Mouse (Mus musculus) hindbrain, embryonic 11.5 days (tissue): ENCODE measurements around the gene Isx. TPM values are rescaled to one million over a fixed set of nuclear protein-coding genes. Genes with fewer than 3 reads are reported as not detected.

Experiments used
- ATAC-seq: fragments of 200-750 bp; cut with Nextera tagmentation; 2 replicates; pipeline ENCODE4 v1.8.0; 2017; ENCODE audit warnings: mild to moderate bottlenecking, moderate TSS enrichment, moderate library complexity; ENCODE audit not compliant: low FRiP score
- DNase-seq: peaks from one replicate; pipeline ENCODE4 v3.0.0-alpha.2; 2015; ENCODE audit warnings: low spot score
- H3K27ac ChIP-seq: fragments of 300-500 bp; sonication (generic); 2 replicates; pipeline ENCODE4 v1.5.1; 2014; ENCODE audit warnings: mild to moderate bottlenecking, low read depth, low read length
- H3K27me3 ChIP-seq: fragments of 300-500 bp; sonication (generic); 2 replicates; pipeline ENCODE4 v1.6.1; 2014; ENCODE audit warnings: mild to moderate bottlenecking, low read length, moderate library complexity, mixed read lengths; ENCODE audit not compliant: control insufficient read depth, insufficient read depth
- H3K36me3 ChIP-seq: fragments of 300-500 bp; sonication (generic); 2 replicates; pipeline ENCODE4 v1.6.1; 2014; ENCODE audit warnings: mild to moderate bottlenecking, low read length, moderate library complexity, mixed read lengths; ENCODE audit not compliant: control insufficient read depth, insufficient read depth
- H3K4me1 ChIP-seq: fragments of 300-500 bp; sonication (generic); replicated peaks from 2 replicates; pipeline ENCODE4 v1.6.1; 2014; ENCODE audit warnings: low read length, mixed read lengths; ENCODE audit not compliant: control insufficient read depth, insufficient read depth
- H3K4me2 ChIP-seq: fragments of 300-500 bp; sonication (generic); replicated peaks from 2 replicates; pipeline ENCODE4 v1.6.1; 2014; ENCODE audit warnings: mild to moderate bottlenecking, low read depth, low read length
- H3K4me3 ChIP-seq: fragments of 300-500 bp; sonication (generic); 2 replicates; pipeline ENCODE4 v1.5.1; 2014; ENCODE audit warnings: low read depth, low read length
- H3K9ac ChIP-seq: fragments of 300-500 bp; sonication (generic); 2 replicates; pipeline ENCODE4 v1.6.1; 2014; ENCODE audit warnings: low read depth, low read length
- H3K9me3 ChIP-seq: fragments of 300-500 bp; sonication (generic); 2 replicates; pipeline ENCODE4 v1.6.1; 2016; ENCODE audit warnings: low read length; ENCODE audit not compliant: control insufficient read depth
- WGBS: fragments of 180-500 bp; shearing (Covaris S2); extraction: QIAGEN DNeasy Blood & Tissue Kit; methylation state at CpG from one replicate; pipeline ENCODE4 v1.1.7; 2014; 5-methylcytosine and 5-hydroxymethylcytosine counted together
- polyA plus RNA-seq: library from polyadenylated mRNA; unstranded; fragments of >200 nt; fragmentation: Nextera tagmentation; extraction: Ambion mirVana; gene quantifications from 2 replicates; pipeline ENCODE4 v1.2.1, GENCODE M21; 2014

Isx gene
- polyA plus RNA-seq, 1 experiment from 2014 or later: not detected

DNA sequence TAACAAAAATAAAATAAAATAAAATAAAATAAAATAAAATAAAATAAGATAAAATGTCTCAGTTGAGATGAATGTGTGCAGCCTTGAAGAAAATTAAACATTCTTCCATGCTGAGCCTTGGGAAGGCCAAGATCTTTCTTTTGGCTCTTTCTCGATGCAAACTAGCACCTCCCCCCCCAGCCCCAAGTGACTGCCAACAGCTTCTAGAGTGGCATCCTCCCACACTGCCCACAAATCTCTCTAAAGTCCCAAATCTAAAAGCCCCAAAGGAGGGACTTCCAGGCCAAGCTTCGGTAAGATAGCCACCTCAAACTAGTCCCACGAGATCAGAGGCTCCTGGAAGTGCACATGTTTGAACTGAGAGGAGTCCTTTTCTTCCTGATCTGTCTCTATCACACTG, 5.7 kb downstream of the Isx start:
- 87% methylated on average over 3 of the region's 3 CpGs for WGBS
- ATAC-seq (no peak), DNase-seq (no peak)
- Histone ChIP-seq H3K4me3 (no peak overlapping the region), H3K36me3 (no peaks in the 10 kb centered on the region), H3K9me3 (no peaks in the 10 kb centered on the region), H3K4me2 (no peak overlapping the region), H3K4me1 (no peaks in the 10 kb centered on the region), H3K27ac (no peak overlapping the region), H3K27me3 (no peaks in the 10 kb centered on the region), H3K9ac (no peak overlapping the region)

GRCm38 (mm10) chr8:74888763-74889162, 15.8 kb downstream of the Isx start:
- DNase-seq: no peak
- Histone ChIP-seq H3K4me1 (no peaks in the 10 kb centered on the region), H3K9me3 (no peaks in the 10 kb centered on the region)

DNA sequence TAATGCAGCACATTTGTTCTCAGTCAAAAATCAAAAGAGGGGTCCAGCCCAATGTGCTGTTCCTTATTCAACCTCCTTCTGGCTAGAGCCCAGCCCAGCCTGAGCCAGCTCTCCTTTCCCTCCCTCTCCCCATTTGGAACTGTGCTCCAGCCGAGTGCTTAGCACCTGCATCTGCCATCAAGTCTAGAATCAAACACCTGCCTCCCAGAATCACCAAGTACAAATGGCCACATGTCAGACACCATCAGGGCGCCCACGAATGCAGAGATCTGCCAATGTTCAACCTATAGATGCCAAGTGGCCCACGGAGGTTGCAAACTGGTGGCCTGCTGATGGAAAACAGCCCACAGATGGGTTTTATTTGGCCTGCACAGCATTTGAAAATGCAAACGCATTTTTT, 18.1 kb downstream of the Isx start:
- Histone ChIP-seq H3K9me3 (no peaks in the 10 kb centered on the region), H3K36me3 (no peaks in the 10 kb centered on the region), H3K9ac (no peak overlapping the region), H3K27ac (no peak overlapping the region), H3K4me2 (no peak overlapping the region), H3K27me3 (no peaks in the 10 kb centered on the region), H3K4me3 (no peak overlapping the region), H3K4me1 (no peaks in the 10 kb centered on the region)
- DNase-seq: no peak
- WGBS: 74% methylated on average over 5 of the region's 5 CpGs
- ATAC-seq: no peak

More at GRCm38 (mm10) chr8:74888763-74889162, 15.8 kb downstream of the Isx start:
- Histone ChIP-seq H3K9ac (no peak overlapping the region), H3K36me3 (no peaks in the 10 kb centered on the region), H3K27ac (no peak overlapping the region), H3K4me3 (no peak overlapping the region), H3K4me2 (no peak overlapping the region), H3K27me3 (no peaks in the 10 kb centered on the region)
- WGBS: 88% methylated on average over 1 of the region's 1 CpGs
- ATAC-seq: no peak

DNA sequence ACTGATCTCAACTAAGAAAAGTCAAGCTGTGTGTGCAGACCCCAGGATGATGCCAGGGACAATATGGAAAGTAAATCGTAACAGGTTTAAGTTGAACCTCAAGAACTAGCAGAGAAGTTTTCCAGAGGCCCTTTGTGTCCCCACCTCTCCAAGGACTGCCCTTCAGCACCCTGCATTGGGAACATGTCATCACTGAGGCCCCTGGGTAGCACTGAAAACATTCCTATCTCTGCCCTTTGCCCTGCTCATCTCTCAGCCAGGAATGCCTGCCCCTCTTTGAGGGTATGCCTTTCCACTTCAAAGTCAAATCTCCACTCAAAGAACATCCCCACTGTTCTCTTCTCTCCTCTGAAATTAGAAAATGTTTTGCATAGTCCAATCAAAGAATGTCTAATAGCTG, 23.3 kb downstream of the Isx start:
- H3K36me3 ChIP-seq: no peaks in the 10 kb centered on the region
- DNase-seq: no peak
- WGBS: 76% methylated on average over 1 of the region's 1 CpGs
- no peaks in the 10 kb centered on the region for H3K27me3 ChIP-seq
- no peak overlapping the region for H3K27ac ChIP-seq
- no peaks in the 10 kb centered on the region for H3K9me3 ChIP-seq
- H3K9ac ChIP-seq: no peak overlapping the region
- no peaks in the 10 kb centered on the region for H3K4me1 ChIP-seq
- no peak overlapping the region for H3K4me2 ChIP-seq
- H3K4me3 ChIP-seq: no peak overlapping the region
- no peak for ATAC-seq

DNA sequence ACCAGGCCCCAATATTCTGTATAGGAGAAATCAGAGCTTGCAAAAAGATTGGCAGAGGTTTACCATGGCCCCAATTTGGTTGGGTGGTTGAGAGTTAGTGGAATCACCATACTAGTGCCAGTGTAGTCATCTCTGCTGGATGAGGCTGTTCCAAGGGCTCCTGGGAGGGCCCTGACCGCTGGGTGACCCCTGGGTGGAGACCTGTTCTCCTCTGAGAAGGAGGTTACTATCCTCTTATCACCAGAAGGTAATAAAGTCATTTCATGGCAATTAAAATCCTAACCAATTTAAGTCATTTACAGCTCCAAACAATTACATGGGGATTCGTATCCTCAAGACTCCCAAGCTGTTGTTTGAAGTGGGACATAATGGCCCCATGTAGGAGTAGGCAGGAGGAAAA, 24.3 kb downstream of the Isx start:
- ATAC-seq: no peak
- Histone ChIP-seq H3K4me3 (no peak overlapping the region), H3K4me2 (no peak overlapping the region), H3K9me3 (no peaks in the 10 kb centered on the region), H3K27me3 (no peaks in the 10 kb centered on the region), H3K36me3 (no peaks in the 10 kb centered on the region), H3K4me1 (no peaks in the 10 kb centered on the region), H3K27ac (no peak overlapping the region), H3K9ac (no peak overlapping the region)
- no peak for DNase-seq
- WGBS: 70% methylated on average over 2 of the region's 2 CpGs

DNA sequence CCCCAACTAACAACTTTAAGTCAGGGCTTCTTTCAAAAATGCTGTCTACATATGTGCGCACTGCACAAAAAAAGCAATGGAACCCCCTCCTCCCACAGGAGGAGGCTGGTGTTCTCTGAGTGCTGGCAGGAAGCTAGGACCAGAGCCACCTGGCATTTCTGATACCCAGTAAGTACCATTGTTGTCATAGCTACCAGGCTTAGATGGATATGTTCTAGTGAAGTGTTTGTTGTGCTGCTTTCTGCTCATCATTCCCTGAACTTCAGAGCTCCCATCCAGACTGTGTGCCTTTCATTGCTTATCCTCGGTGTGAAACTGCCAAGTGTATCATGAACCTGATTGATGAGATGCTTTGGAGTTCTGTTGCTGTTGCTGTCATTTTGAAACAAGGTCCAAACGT, 26.8 kb downstream of the Isx start:
- no peak for DNase-seq
- no peak for ATAC-seq
- WGBS: 69% methylated on average over 3 of the region's 3 CpGs
- Histone ChIP-seq H3K27ac (no peak overlapping the region), H3K9me3 (no peaks in the 10 kb centered on the region), H3K4me2 (no peak overlapping the region), H3K4me1 (no peaks in the 10 kb centered on the region), H3K36me3 (no peaks in the 10 kb centered on the region), H3K9ac (no peak overlapping the region), H3K27me3 (no peaks in the 10 kb centered on the region), H3K4me3 (no peak overlapping the region)

DNA sequence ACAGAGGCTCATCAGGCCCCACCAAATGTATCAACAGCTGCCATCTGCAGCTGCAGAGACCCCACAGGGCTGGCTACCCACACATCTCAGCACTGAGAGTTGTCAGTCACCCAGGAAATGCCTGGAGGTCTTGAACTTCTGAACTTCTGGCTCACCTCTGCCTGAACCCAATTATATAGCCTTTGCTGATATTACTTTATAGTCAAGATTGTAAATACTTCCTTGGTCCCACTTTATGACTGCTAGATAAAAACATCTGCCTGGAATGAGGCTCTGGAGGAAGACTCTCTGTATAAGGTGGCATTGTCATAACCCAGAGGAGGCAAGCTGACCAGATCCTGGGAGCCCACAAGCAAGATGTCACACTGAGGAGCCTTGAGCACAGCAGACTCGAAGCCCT, 28.8 kb downstream of the Isx start:
- no peak for DNase-seq
- WGBS: 94% methylated on average over 1 of the region's 1 CpGs
- Histone ChIP-seq H3K4me2 (no peak overlapping the region), H3K4me1 (no peaks in the 10 kb centered on the region), H3K36me3 (no peaks in the 10 kb centered on the region), H3K4me3 (no peak overlapping the region), H3K27ac (no peak overlapping the region), H3K9me3 (no peaks in the 10 kb centered on the region), H3K27me3 (no peaks in the 10 kb centered on the region), H3K9ac (no peak overlapping the region)
- ATAC-seq: no peak

DNA sequence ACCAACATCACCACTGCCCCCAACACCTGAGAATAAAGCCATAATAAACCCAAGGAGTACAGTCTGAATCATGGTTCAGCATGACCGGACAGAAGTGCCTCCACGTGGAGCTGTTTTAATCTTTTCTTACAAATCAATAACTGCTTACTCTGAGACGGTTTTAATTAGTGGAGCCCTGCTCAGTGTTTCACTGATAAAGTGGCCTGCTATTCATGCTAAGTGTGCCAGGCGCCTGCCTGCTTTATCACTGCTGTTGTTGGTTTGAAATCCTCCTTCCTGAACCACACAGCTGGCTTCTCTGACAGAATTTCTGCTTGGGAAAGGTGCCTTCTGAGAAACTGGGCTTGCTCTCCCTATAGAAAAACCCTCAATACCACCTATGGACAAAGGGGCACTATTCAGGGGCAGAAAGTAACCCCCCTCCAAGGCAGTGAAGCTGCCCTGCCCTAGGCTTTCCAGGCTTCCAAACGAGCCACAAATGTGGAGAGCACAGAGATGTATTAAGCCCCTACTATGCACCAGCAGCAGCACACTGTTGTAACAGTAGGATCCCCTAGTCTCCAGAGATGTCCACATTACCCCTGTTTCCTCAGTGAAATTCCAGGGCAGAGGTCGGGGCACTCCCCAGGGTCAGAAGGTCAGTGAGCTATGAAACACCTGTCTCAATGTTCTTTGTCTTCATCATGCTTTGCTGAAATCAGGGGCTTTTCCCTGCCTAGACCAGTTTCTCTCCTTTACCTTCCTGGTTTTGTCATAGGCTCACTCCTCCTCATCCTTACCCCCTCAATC, 30.3 kb downstream of the Isx start:
- no peak overlapping the region for H3K4me3 ChIP-seq
- no peaks in the 10 kb centered on the region for H3K9me3 ChIP-seq
- no peak overlapping the region for H3K27ac ChIP-seq
- no peaks in the 10 kb centered on the region for H3K36me3 ChIP-seq
- H3K4me1 ChIP-seq: no peaks in the 10 kb centered on the region
- peak; percentile 43; the same call in 1 of the 2 replicates for ATAC-seq
- H3K27me3 ChIP-seq: no peaks in the 10 kb centered on the region
- no peak overlapping the region for H3K4me2 ChIP-seq
- 62% methylated on average over 6 of the region's 6 CpGs for WGBS
- no peak for DNase-seq
- no peak overlapping the region for H3K9ac ChIP-seq

GRCm38 (mm10) chr8:74906333-74906732, 33.4 kb downstream of the Isx start:
- Histone ChIP-seq H3K4me2 (no peak overlapping the region), H3K9ac (no peak overlapping the region), H3K36me3 (no peaks in the 10 kb centered on the region), H3K27ac (no peak overlapping the region), H3K4me3 (no peak overlapping the region), H3K27me3 (no peaks in the 10 kb centered on the region), H3K4me1 (no peaks in the 10 kb centered on the region), H3K9me3 (no peaks in the 10 kb centered on the region)
- WGBS: 34% methylated on average over 1 of the region's 1 CpGs
- ATAC-seq: no peak
- no peak for DNase-seq
